Mouse (Mus musculus) E14TG2a.4 (cell line): ENCODE results near the gene Tmem30c.

Source experiments
- CTCF ChIP-seq: conservative IDR thresholded peaks from 2 replicates; pipeline ENCODE4 v1.5.1; 2014; ENCODE audit warnings: low read length
- NANOG ChIP-seq: IDR thresholded peaks from 2 replicates; pipeline ENCODE4 v1.6.1; 2014; ENCODE audit warnings: borderline replicate concordance, low read length, mixed read lengths

- TF ChIP-seq CTCF (no peak), NANOG (no peak)
These were observed 34.3 kb upstream of the Tmem30c start for GRCm38 (mm10) chr16:57326996-57327395.
